Mouse (Mus musculus): Measurements from ENCODE around the gene Hspa4. TPM values are rescaled to one million over a fixed set of nuclear protein-coding genes. Genes with fewer than 3 reads are reported as not detected.

Hspa4 gene
- polyA plus RNA-seq, 1 experiment from 2014 or later, result 84.2 TPM

- WGBS, result 93% methylated on average over 3 of the region's 3 CpGs
- Histone ChIP-seq H3K27me3 (replicated peaks) (no peaks in the 10 kb centered on the region), H3K4me3 (no peak overlapping the region), H3K9ac (no peak overlapping the region), H3K9me3 (replicated peaks) (no peaks in the 10 kb centered on the region), H3K36me3 (peaks cover 62% of the 10 kb centered on the region), H3K27ac (ENCODE audit: poor library complexity, severe bottlenecking) (no peak overlapping the region), H3K4me2 (no peak overlapping the region), H3K4me1 (replicated peaks) (peaks cover 29% of the 10 kb centered on the region)
- no peak for ATAC-seq (ENCODE audit: insufficient number of reproducible peaks, low FRiP score)
Measured at GRCm38 (mm10) chr11:53275358-53275757, 24.9 kb downstream of the Hspa4 start.

- Histone ChIP-seq H3K9me3 (replicated peaks) (no peaks in the 10 kb centered on the region), H3K4me3 (no peak overlapping the region), H3K4me1 (replicated peaks) (peaks cover 24% of the 10 kb centered on the region), H3K27ac (ENCODE audit: poor library complexity, severe bottlenecking) (peak overlapping the region; percentile 40; the same call in 1 of the 2 replicates), H3K27me3 (replicated peaks) (no peaks in the 10 kb centered on the region), H3K9ac (no peak overlapping the region), H3K4me2 (no peak overlapping the region), H3K36me3 (peaks cover 70% of the 10 kb centered on the region)
- no peak for ATAC-seq (ENCODE audit: insufficient number of reproducible peaks, low FRiP score)
- WGBS, result 51% methylated on average over 5 of the region's 5 CpGs
Measured at GRCm38 (mm10) chr11:53273313-53273712, 26.9 kb downstream of the Hspa4 start.

DNA sequence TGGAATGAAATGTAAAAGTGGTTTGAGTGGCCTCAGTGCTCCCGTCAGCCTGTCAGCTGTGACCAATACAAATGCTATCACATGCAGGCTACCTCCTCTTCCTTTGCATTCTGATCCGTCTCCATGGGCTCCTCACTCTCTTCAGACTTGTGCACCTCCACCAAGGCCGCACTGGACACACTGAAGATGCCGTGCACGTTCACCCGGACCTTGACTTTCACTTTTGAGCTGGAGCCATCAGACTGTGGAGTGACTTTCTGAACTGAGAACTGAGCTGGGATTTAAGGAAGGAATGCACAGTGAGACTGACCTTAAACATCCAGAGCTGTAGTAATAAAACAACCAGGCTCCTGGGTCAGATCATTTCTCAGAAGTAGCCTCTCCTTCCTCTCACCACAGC lies 30.7 kb downstream of the Hspa4 start:
- H3K4me3 ChIP-seq, result no peak overlapping the region
- WGBS, result 88% methylated on average over 6 of the region's 6 CpGs
- H3K9me3 ChIP-seq (replicated peaks), result no peaks in the 10 kb centered on the region
- peaks cover 92% of the 10 kb centered on the region for H3K36me3 ChIP-seq
- no peak overlapping the region for H3K27ac ChIP-seq (ENCODE audit: poor library complexity, severe bottlenecking)
- no peaks in the 10 kb centered on the region for H3K27me3 ChIP-seq (replicated peaks)
- no peak overlapping the region for H3K4me2 ChIP-seq
- H3K9ac ChIP-seq, result no peak overlapping the region
- peaks cover 10% of the 10 kb centered on the region for H3K4me1 ChIP-seq (replicated peaks)
- no peak for ATAC-seq (ENCODE audit: insufficient number of reproducible peaks, low FRiP score)

GRCm38 (mm10) chr11:53260556-53260955 lies 39.7 kb downstream of the Hspa4 start:
- WGBS, result 87% methylated on average over 5 of the region's 5 CpGs
- H3K27me3 ChIP-seq (replicated peaks), result no peaks in the 10 kb centered on the region
- no peaks in the 10 kb centered on the region for H3K9me3 ChIP-seq (replicated peaks)
- H3K27ac ChIP-seq (ENCODE audit: poor library complexity, severe bottlenecking), result no peak overlapping the region
- no peak for ATAC-seq (ENCODE audit: insufficient number of reproducible peaks, low FRiP score)
- no peak overlapping the region for H3K9ac ChIP-seq
- H3K4me3 ChIP-seq, result no peak overlapping the region
- H3K36me3 ChIP-seq, result peaks cover 55% of the 10 kb centered on the region
- H3K4me2 ChIP-seq, result no peak overlapping the region
- H3K4me1 ChIP-seq (replicated peaks), result peaks cover 15% of the 10 kb centered on the region

GRCm38 (mm10) chr11:53260056-53260455 lies 40.2 kb downstream of the Hspa4 start:
- Histone ChIP-seq H3K4me2 (no peak overlapping the region), H3K4me1 (replicated peaks) (peaks cover 15% of the 10 kb centered on the region), H3K36me3 (peaks cover 50% of the 10 kb centered on the region), H3K4me3 (no peak overlapping the region), H3K9ac (no peak overlapping the region), H3K9me3 (replicated peaks) (no peaks in the 10 kb centered on the region), H3K27ac (ENCODE audit: poor library complexity, severe bottlenecking) (no peak overlapping the region), H3K27me3 (replicated peaks) (no peaks in the 10 kb centered on the region)
- 71% methylated on average over 1 of the region's 1 CpGs for WGBS
- no peak for ATAC-seq (ENCODE audit: insufficient number of reproducible peaks, low FRiP score)

DNA sequence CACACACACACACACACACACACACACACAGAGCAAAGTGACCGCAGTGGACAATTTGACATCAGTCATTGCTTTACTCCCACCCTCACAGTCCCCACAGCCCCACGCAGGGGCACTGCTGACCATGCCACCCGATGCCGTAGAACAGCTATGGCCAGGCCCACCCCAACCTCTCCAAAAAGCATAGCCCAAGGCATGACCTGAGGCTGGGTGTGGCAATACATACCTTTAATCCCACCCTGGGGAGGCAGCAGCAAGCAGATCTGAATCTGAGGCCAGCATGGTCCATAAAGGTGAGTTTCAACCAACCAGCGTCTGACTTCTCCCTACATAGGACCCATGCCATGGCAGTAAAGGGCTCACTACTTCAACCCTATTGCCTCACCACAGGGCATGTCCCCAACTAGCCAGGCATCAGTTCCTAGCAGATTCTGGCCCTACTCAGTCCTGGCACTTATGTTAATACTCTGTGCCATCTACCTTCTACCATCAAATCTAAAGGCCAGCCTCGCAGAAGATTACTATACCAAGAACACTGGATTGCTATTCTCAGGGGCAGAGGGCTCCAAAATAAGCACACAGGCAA lies 41.1 kb downstream of the Hspa4 start:
- no peaks in the 10 kb centered on the region for H3K27me3 ChIP-seq (replicated peaks)
- peak; percentile 45; the same call in 1 of the 2 replicates for ATAC-seq (ENCODE audit: insufficient number of reproducible peaks, low FRiP score)
- WGBS, result 87% methylated on average over 6 of the region's 6 CpGs
- H3K4me2 ChIP-seq, result no peak overlapping the region
- peaks cover 15% of the 10 kb centered on the region for H3K4me1 ChIP-seq (replicated peaks)
- H3K4me3 ChIP-seq, result no peak overlapping the region
- H3K36me3 ChIP-seq, result peaks cover 41% of the 10 kb centered on the region
- no peak overlapping the region for H3K9ac ChIP-seq
- peaks cover 3% of the 10 kb centered on the region; the same call in 1 of the 2 replicates for H3K9me3 ChIP-seq (replicated peaks)
- no peak overlapping the region for H3K27ac ChIP-seq (ENCODE audit: poor library complexity, severe bottlenecking)

DNA sequence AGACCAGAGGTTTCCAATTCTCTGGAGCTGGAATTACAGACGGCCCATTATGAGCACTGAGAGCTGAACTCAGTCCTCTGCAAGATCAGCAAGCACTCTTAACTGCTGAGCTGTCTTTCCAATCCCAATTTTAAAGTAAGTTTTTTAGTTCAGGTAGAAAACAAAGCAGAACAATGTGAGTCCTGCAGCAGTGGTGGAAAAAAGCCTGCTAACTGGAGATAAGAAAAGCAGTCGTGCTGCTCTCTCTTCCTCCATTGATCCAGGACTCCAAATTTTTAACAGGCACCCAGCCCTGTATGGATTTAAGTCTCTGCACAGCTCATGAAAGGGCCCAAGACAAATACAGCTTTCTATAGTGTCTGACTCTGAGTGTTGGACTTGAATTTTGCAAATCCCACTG lies 43.3 kb downstream of the Hspa4 start:
- H3K9ac ChIP-seq, result no peak overlapping the region
- peaks cover 3% of the 10 kb centered on the region; the same call in 1 of the 2 replicates for H3K9me3 ChIP-seq (replicated peaks)
- peaks cover 21% of the 10 kb centered on the region for H3K36me3 ChIP-seq
- 43% methylated on average over 2 of the region's 2 CpGs for WGBS
- ATAC-seq (ENCODE audit: insufficient number of reproducible peaks, low FRiP score), result no peak
- H3K4me2 ChIP-seq, result no peak overlapping the region
- H3K4me3 ChIP-seq, result no peak overlapping the region
- no peaks in the 10 kb centered on the region for H3K27me3 ChIP-seq (replicated peaks)
- H3K27ac ChIP-seq (ENCODE audit: poor library complexity, severe bottlenecking), result no peak overlapping the region
- H3K4me1 ChIP-seq (replicated peaks), result peaks cover 15% of the 10 kb centered on the region

DNA sequence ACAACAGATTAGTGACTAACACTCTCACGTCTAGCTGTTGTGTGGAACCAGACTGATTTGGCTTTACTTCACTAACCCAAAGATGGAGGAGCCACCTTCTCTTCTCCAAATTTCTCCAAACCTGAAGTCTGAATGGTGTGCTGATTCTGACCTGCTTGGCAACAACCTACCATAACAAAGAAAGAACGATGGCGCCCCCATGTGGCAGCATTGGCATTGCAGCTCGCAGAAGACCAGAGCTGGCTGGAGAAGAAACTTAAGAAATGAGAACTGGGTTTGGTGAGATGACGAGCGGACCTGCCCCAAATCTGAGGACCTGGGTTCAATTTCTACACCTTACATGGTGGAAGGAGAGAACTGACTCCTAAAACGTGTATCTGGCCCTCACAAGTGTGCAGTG lies 45.3 kb downstream of the Hspa4 start:
- Histone ChIP-seq H3K27me3 (replicated peaks) (no peaks in the 10 kb centered on the region), H3K9ac (no peak overlapping the region), H3K4me1 (replicated peaks) (peaks cover 19% of the 10 kb centered on the region), H3K36me3 (peaks cover 2% of the 10 kb centered on the region; the same call in 1 of the 2 replicates), H3K4me2 (no peak overlapping the region), H3K27ac (ENCODE audit: poor library complexity, severe bottlenecking) (no peak overlapping the region), H3K4me3 (no peak overlapping the region), H3K9me3 (replicated peaks) (peaks cover 3% of the 10 kb centered on the region; the same call in 1 of the 2 replicates)
- no peak for ATAC-seq (ENCODE audit: insufficient number of reproducible peaks, low FRiP score)
- WGBS, result 40% methylated on average over 7 of the region's 7 CpGs

DNA sequence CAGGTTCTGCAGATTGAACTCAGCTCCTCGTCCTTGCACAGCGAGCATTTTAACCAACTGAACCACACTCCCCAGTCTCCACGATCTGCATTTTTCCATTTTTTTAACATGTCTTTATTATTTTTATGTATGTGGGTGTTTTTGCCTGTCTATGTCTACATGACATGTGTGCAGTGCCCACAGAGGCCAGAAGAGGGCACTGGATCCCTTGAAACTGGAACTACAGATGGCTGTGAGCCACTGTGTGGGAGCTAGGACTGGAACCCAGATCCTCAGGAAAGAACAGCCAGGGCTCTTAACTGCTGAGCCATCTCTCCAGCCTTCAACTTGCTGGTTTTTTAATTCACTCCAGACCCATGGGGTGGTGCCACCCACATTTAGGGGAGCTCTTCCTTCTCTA lies 45.8 kb downstream of the Hspa4 start:
- ATAC-seq (ENCODE audit: insufficient number of reproducible peaks, low FRiP score), result no peak
- Histone ChIP-seq H3K27ac (ENCODE audit: poor library complexity, severe bottlenecking) (no peak overlapping the region), H3K36me3 (no peaks in the 10 kb centered on the region), H3K9me3 (replicated peaks) (peaks cover 3% of the 10 kb centered on the region; the same call in 1 of the 2 replicates), H3K27me3 (replicated peaks) (no peaks in the 10 kb centered on the region), H3K4me3 (no peak overlapping the region), H3K4me1 (replicated peaks) (peaks cover 20% of the 10 kb centered on the region), H3K9ac (no peak overlapping the region), H3K4me2 (no peak overlapping the region)
- 85% methylated on average over 3 of the region's 3 CpGs for WGBS

GRCm38 (mm10) chr11:53252186-53253119 lies 47.8 kb downstream of the Hspa4 start:
- Histone ChIP-seq H3K9ac (no peak overlapping the region), H3K4me3 (no peak overlapping the region), H3K9me3 (replicated peaks) (peaks cover 3% of the 10 kb centered on the region; the same call in 1 of the 2 replicates), H3K4me2 (no peak overlapping the region), H3K4me1 (replicated peaks) (peaks cover 5% of the 10 kb centered on the region), H3K27ac (ENCODE audit: poor library complexity, severe bottlenecking) (no peak overlapping the region), H3K27me3 (replicated peaks) (no peaks in the 10 kb centered on the region), H3K36me3 (no peaks in the 10 kb centered on the region)
- 90% methylated on average over 12 of the region's 12 CpGs for WGBS
- no peak for ATAC-seq (ENCODE audit: insufficient number of reproducible peaks, low FRiP score)

DNA sequence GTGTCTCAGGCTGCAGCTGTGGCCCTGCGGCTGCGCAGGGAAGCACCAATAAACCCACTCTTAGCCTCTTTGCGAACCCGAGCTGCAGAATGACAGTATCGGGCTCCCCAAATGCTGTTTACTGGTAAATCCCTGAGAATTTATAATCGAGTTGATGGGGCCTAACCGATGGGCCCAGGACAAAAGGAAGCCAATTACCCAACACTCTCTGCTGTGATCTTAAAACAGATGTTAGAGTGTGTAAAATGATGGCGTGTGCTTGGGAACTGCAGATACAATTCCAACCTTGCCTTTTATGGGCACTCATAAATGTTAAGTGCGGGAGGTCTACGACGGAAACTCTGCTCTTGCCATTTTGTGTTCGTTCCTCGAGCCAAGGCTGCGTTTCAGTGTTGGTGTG lies 49.5 kb downstream of the Hspa4 start:
- ATAC-seq (ENCODE audit: insufficient number of reproducible peaks, low FRiP score), result no peak
- Histone ChIP-seq H3K36me3 (no peaks in the 10 kb centered on the region), H3K9ac (no peak overlapping the region), H3K9me3 (replicated peaks) (peaks cover 3% of the 10 kb centered on the region; the same call in 1 of the 2 replicates), H3K27me3 (replicated peaks) (no peaks in the 10 kb centered on the region), H3K4me3 (no peak overlapping the region), H3K4me2 (no peak overlapping the region), H3K27ac (ENCODE audit: poor library complexity, severe bottlenecking) (no peak overlapping the region), H3K4me1 (replicated peaks) (peaks cover 5% of the 10 kb centered on the region)
- WGBS, result 86% methylated on average over 14 of the region's 14 CpGs
